Mouse (Mus musculus) lung, postnatal 10 days (tissue): Measurements from ENCODE around the gene Bcl11a.

Source experiments
- DNase-seq: peaks from one replicate; pipeline ENCODE4 v3.0.0; 2021

Bcl11a gene

GRCm38 (mm10) chr11:24081016-24081686 lies 3.3 kb downstream of the Bcl11a start:
- peak; percentile 79 for DNase-seq

DNA sequence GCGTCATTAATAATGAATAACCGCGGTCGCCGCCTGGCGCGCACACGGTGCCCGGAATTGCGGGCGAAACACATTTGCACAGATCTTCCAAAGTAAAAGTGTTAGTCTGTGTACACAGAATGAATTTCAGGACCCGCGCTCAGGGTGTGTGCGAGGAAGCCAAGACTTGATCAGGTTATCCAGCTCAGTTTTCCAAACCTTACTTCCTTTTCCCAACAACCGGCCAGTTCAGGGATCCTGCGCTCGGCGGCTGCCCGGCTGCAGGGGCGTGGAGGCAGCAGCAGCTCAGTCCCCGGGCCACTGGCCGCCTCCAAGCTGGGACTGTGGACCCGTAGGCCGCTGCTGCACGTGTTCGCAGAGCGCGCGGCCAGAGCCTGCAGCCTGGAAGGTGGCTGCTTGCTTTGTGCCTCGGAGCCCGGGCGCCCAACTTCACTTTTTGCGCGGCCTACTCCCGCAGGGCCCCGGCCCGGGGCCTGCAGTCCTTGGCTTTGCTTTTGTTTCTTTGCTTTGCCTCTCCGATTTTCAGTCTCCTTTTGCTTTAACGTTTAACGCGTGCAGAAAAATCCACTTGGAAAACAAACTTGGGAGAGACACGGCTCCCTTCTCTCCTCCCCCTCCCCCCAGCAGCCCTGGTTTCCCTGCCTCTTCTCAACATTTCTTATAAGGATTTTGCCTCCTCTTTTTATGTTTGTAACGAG lies 4.0 kb downstream of the Bcl11a start:
- peak; percentile 39 for DNase-seq

DNA sequence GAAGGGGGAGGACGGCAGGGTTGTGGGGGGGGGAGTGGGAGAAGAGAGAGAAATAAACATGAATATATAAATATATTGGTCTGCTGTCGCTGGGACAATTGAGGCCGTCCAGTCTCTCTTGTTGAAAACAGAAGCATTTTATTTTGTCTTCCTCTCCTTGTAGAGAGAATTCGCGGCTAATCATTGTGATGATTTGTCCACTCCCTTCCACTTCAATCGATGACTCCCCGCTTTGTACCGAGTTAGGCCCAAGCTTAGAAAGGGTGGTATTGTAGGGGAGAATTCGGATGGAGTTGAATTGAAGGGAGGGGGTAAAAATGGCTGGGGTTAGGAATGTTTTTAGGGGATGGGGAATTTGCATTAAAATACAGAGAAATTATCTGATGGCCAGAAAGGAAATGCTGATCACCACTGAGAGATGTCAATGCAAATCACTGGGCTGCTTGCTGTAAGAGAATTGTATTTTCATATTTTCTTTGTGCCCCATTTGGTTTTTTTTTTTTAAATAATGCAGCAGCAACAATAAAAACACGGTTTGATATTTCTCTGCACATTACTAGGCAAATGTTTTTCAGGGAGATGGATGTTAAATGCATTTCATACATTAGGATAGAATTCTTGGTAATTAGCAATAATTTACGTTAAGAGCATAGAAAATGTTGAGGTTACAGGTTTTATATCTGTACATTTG lies 4.7 kb downstream of the Bcl11a start:
- no peak for DNase-seq

GRCm38 (mm10) chr11:24083076-24083405 lies 5.2 kb downstream of the Bcl11a start:
- no peak for DNase-seq

GRCm38 (mm10) chr11:24083423-24083822 lies 5.6 kb downstream of the Bcl11a start:
- no peak for DNase-seq

DNA sequence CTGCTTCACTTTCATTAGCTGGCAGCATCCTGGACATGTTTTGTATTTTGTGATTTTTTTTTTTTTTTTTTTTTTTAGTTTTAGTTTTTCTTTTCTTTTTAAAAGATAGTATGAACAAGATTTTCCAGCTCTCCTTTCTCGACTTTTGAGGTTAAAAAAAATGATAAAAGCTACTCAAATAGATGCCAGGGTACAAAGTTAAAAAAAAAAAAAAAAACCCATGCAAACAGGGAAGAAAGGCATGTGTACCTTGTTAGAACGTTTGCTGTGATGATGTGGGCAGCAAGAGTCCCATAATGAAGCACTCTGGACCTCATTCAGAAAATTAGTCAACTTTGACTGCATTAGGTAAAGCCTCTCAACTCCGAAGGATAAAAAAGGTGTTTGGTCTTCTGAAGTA lies 6.2 kb downstream of the Bcl11a start:
- no peak for DNase-seq

GRCm38 (mm10) chr11:24084590-24084989 lies 6.7 kb downstream of the Bcl11a start:
- no peak for DNase-seq

DNA sequence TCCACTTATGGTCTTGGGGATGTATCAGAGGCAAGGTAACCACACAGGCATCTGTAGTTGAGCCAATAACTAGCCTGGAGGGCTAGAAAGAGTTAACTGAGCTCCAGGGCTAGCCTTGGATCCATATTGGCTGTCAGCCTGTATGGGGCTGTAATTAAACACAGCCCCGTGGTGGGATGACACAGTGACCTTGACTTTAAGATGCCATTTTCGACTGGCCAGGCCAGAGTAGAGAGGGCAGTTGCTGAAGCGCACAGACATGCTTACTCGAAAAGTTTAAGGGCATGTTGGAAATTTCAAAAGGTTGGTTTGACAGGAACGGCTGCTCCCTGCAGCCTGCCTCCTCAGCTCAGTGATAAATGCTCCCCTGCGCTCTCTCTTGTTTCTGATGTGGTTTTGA lies 8.1 kb downstream of the Bcl11a start:
- DNase-seq, result no peak

DNA sequence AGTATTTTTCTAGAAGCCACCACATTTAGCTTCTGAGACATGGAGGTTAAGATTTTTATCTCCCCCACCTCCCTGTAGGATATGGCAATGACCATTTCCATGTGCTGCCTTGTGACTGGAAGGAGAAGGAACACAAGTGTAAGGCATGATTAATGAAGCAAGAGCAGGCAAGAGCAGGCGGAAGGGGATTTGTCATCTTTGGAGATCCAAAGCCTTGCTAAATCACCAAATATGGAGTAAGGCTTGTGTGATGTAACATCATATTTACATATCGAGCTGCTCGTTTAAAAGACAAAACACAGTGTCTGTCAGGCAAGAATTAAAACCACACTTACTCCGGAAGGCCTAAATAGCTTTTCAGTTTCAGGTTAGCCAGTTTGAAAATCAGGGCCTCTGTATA lies 9.2 kb downstream of the Bcl11a start:
- DNase-seq, result no peak

DNA sequence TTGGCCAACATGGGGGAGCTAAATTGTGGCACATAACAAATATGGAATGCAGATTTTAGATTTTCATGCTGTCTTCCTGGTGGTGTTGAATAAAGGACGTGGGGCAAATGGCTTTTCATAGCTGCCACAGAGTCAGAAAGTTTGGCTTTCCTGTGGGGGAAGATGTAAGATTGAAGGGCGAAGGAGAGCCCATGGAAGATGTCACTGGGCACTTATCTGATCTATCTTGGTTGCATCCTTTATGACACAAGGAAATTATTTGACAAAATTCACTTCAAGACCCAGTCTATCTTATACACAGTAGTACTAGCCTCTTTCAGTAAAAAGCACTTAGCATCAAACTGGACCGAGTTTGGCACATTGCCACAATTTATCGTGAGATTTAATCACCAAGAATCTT lies 12.6 kb downstream of the Bcl11a start:
- no peak for DNase-seq

- no peak for DNase-seq
Measured at GRCm38 (mm10) chr11:24091393-24092080, 13.7 kb downstream of the Bcl11a start.

- DNase-seq, result no peak
Measured at GRCm38 (mm10) chr11:24092618-24093017, 14.8 kb downstream of the Bcl11a start.

GRCm38 (mm10) chr11:24094086-24094487 lies 16.2 kb downstream of the Bcl11a start:
- no peak for DNase-seq

GRCm38 (mm10) chr11:24095236-24095635 lies 17.4 kb downstream of the Bcl11a start:
- no peak for DNase-seq

DNA sequence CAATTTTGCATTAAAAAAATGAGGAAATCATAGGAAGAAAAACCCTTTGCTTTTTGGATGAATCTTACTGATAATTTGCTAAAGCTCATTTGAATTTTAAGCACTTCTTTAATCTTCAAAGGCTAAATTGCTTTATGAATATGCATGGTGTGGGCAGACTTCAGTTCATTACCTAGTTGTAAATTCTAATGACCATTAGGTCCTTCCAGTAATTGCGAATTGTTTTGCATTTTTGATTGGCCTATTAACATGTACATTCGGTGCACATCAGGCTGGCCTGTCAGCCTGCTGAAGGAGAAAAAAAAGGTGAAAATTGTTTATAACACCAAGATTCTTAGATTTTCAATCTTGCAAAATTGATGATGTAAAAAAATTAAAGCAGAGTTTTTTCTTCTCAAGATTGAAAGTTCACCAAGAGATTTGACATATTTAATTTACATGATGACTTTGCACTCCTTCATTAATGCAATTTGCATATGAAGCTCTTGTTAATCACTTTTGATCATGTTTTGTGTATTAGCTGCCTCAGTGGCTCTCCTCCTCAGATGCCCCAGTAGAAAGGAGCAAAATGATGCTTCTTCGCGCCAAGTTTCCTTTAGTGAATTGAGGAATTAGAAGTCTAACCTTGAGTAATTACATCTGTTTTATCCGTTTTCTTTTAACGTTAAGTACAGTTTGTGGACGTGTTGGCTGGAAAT lies 17.9 kb downstream of the Bcl11a start:
- DNase-seq, result no peak

- no peak for DNase-seq
Measured at GRCm38 (mm10) chr11:24096483-24096882, 18.6 kb downstream of the Bcl11a start.

- no peak for DNase-seq
Measured at GRCm38 (mm10) chr11:24097026-24097425, 19.2 kb downstream of the Bcl11a start.

- no peak for DNase-seq
Measured at GRCm38 (mm10) chr11:24098069-24098468, 20.2 kb downstream of the Bcl11a start.

- no peak for DNase-seq
Measured at GRCm38 (mm10) chr11:24098662-24099061, 20.8 kb downstream of the Bcl11a start.

GRCm38 (mm10) chr11:24099215-24099614 lies 21.4 kb downstream of the Bcl11a start:
- DNase-seq, result no peak

- DNase-seq, result peak; percentile 24
Measured at GRCm38 (mm10) chr11:24099886-24100293, 22.0 kb downstream of the Bcl11a start.

- DNase-seq, result no peak
Measured at GRCm38 (mm10) chr11:24100449-24101070, 22.7 kb downstream of the Bcl11a start.
